Mouse (Mus musculus): ENCODE measurements around the gene Invs.

GRCm38 (mm10) chr4:48423738-48424137, 144.2 kb downstream of the Invs start:
- TF ChIP-seq POLR2A (IDR thresholded peaks at IDR 0.05; ENCODE audit: control insufficient read depth, extremely low read depth, insufficient read depth, low read length, poor library complexity) (no peak), CTCF (IDR thresholded peaks at IDR 0.05; ENCODE audit: borderline replicate concordance, control insufficient read depth, extremely low read depth, insufficient read depth, low read length, poor library complexity) (no peak)

Measured in thymus, adult 2 months (tissue).